Mouse (Mus musculus): ENCODE measurements around the gene Npr2. TPM values are rescaled to one million over a fixed set of nuclear protein-coding genes. Genes with fewer than 3 reads are reported as not detected.
A peak's percentile ranks its signal among the peaks of the same experiment; 100 is the strongest.

Npr2 gene
- polyA plus RNA-seq, 1 experiment from 2014 or later: 11.1 TPM

DNA sequence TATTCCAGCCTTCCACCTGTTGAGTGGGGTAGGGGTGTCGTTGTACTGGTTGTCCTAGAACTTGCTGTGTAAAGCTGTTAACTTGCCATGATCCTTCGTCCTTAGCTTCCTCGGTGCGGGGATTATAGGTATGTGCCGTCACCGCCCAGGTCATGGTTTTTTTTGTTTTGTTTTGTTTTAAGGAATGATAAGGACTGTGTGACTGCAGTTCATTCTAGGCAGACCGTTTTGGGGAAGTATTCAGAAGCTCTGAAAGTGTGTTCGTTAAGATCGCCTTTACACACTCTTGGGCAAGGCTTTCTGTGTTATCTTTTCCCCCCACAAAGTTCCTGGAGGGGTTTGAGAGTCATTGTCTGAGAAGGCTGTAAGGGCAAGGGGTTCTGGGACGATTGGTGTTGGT is 19.2 kb upstream of the Npr2 start:
- 68% methylated on average over 10 of the region's 10 CpGs for WGBS
- no peak for ATAC-seq (replicated peaks; ENCODE audit: low FRiP score, low TSS enrichment, low read depth)
- no peaks in the 10 kb centered on the region for H3K9me3 ChIP-seq (ENCODE audit: control insufficient read depth, low read length)

DNA sequence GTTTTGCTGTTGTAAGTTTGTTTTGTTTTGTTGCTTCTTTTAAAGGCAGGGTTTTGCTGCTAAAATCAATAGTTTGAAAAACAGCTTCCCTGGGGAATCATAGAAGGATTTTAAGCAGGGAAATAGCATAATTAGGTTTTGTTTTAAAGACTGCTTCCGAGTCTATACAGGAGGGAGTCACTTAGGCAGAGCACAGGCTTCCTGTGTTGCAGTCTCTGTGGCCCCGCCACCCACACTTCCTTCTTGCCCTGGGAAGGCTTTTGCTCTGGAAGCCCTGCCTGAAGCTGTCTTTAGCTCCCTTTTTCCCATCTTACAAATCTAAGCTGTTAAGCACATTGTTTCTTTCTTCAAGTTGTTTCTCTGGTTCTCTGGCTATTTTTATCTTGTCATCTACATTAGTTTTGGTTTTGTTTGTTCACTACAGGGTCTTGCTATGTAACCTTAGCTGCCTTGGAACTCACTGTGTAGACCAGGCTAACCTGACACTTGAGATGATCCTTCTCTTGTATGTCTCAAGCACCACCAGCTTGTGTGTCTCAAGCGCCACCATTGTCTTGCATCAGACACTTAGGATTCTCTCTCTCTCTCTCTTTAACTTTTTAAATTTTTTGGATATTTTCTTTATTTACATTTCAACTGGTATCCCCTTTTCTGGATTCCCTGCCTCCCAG is 18.5 kb upstream of the Npr2 start:
- no peak overlapping the region for H3K4me3 ChIP-seq (ENCODE audit: low read depth, low read length)
- no peaks in the 10 kb centered on the region for H3K27me3 ChIP-seq (replicated peaks; ENCODE audit: control insufficient read depth, insufficient read depth, low read length)
- WGBS: 58% methylated on average over 3 of the region's 3 CpGs
- H3K9me3 ChIP-seq (ENCODE audit: control insufficient read depth, low read length): no peaks in the 10 kb centered on the region
- ATAC-seq (replicated peaks; ENCODE audit: low FRiP score, low TSS enrichment, low read depth): no peak
- no peaks in the 10 kb centered on the region for H3K4me1 ChIP-seq (replicated peaks; ENCODE audit: control insufficient read depth, insufficient read depth, low read length)
- H3K4me2 ChIP-seq (ENCODE audit: low read length): no peak overlapping the region
- no peaks in the 10 kb centered on the region for H3K36me3 ChIP-seq (ENCODE audit: control insufficient read depth, insufficient read depth, low read length)
- no peak for DNase-seq (ENCODE audit: low spot score)
- no peak overlapping the region for H3K9ac ChIP-seq (ENCODE audit: low read length)
- H3K27ac ChIP-seq (ENCODE audit: low read depth): no peak overlapping the region

More for the DNA sequence above, 19.2 kb upstream of the Npr2 start:
- no peak overlapping the region for H3K4me2 ChIP-seq (ENCODE audit: low read length)
- no peaks in the 10 kb centered on the region for H3K27me3 ChIP-seq (replicated peaks; ENCODE audit: control insufficient read depth, insufficient read depth, low read length)
- no peak overlapping the region for H3K4me3 ChIP-seq (ENCODE audit: low read depth, low read length)
- H3K36me3 ChIP-seq (ENCODE audit: control insufficient read depth, insufficient read depth, low read length): no peaks in the 10 kb centered on the region
- H3K4me1 ChIP-seq (replicated peaks; ENCODE audit: control insufficient read depth, insufficient read depth, low read length): no peaks in the 10 kb centered on the region
- no peak overlapping the region for H3K27ac ChIP-seq (ENCODE audit: low read depth)
- no peak for DNase-seq (ENCODE audit: low spot score)
- H3K9ac ChIP-seq (ENCODE audit: low read length): no peak overlapping the region

DNA sequence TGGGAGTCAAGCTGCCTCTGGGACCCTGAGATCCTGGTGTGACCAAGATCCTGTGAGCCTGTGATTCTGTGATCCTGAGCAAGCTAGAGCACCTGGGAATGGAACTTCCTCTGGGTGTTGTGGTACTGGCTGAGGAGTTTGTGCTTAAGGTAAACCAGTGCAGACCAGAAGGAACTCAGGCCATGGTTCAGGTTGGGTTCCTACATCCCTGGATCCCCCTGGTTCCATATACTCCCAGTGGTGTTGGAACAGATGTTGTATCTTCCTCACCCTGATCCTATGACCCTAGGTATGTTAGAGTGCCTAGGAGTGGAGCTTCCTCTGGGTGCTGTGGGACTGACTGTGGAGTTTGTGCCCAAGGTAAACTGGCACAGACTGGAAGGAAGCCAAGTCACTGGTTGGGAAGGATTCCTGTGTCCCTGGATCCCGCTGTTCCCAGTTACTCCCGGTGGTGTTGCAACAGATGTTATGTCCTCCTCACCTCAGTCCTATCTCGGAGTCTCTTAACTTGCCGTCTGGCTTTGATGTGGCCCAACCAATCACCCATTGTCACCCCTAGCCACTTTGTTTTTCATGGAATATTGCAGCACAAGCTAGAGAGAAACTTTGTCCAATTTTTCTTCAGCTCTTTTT is 11.5 kb upstream of the Npr2 start:
- Histone ChIP-seq H3K9me3 (ENCODE audit: control insufficient read depth, low read length) (peaks cover 8% of the 10 kb centered on the region), H3K4me3 (ENCODE audit: low read depth, low read length) (no peak overlapping the region), H3K9ac (ENCODE audit: low read length) (no peak overlapping the region), H3K27ac (ENCODE audit: low read depth) (no peak overlapping the region), H3K36me3 (ENCODE audit: control insufficient read depth, insufficient read depth, low read length) (no peaks in the 10 kb centered on the region), H3K4me2 (ENCODE audit: low read length) (no peak overlapping the region), H3K4me1 (replicated peaks; ENCODE audit: control insufficient read depth, insufficient read depth, low read length) (no peaks in the 10 kb centered on the region), H3K27me3 (replicated peaks; ENCODE audit: control insufficient read depth, insufficient read depth, low read length) (no peaks in the 10 kb centered on the region)
- DNase-seq (ENCODE audit: low spot score) (no peak), ATAC-seq (replicated peaks; ENCODE audit: low FRiP score, low TSS enrichment, low read depth) (no peak)
- WGBS: 85% methylated on average over 4 of the region's 4 CpGs

DNA sequence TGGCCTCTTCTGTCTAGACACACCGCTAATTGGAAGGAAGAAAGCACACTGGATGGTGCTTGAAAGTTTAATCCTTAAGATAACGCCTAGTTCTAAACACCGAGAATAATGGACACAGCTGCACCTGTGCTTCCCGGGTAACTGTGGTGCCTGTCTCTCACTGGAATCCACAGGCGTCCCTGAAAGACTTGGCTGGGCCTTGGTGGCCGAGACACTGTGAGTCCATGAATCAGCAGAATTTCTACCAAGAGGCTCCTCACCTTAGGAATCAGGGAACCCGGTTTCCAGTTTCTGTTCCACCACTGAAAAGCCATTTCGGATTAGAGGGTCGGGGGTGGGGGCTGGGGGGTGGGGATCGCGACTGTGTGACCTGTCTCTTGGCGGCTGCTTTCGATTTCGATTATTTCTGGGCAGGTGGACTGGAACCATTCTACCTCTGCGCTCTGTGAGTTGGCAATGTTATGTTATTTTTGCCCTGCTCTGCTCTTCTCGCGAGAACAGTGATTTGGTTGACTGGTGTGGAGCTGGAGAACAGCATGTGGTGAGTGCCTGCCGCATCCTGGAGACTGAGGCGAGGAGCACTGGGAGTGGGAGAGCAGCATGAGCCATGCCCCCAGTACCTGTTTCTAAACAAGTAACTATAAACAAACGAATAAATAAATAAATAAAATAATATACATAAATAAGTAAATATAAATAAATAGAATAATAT is 2.5 kb upstream of the Npr2 start:
- Histone ChIP-seq H3K4me3 (ENCODE audit: low read depth, low read length) (no peak overlapping the region), H3K4me2 (ENCODE audit: low read length) (no peak overlapping the region), H3K27ac (ENCODE audit: low read depth) (no peak overlapping the region), H3K9ac (ENCODE audit: low read length) (no peak overlapping the region), H3K27me3 (replicated peaks; ENCODE audit: control insufficient read depth, insufficient read depth, low read length) (no peaks in the 10 kb centered on the region), H3K4me1 (replicated peaks; ENCODE audit: control insufficient read depth, insufficient read depth, low read length) (peaks cover 24% of the 10 kb centered on the region), H3K9me3 (ENCODE audit: control insufficient read depth, low read length) (peaks cover 10% of the 10 kb centered on the region), H3K36me3 (ENCODE audit: control insufficient read depth, insufficient read depth, low read length) (no peaks in the 10 kb centered on the region)
- ATAC-seq (replicated peaks; ENCODE audit: low FRiP score, low TSS enrichment, low read depth): no peak
- peak; percentile 47 for DNase-seq (ENCODE audit: low spot score)
- whole genome bisulfite sequencing: 48% methylated on average over 20 of the region's 20 CpGs

DNA sequence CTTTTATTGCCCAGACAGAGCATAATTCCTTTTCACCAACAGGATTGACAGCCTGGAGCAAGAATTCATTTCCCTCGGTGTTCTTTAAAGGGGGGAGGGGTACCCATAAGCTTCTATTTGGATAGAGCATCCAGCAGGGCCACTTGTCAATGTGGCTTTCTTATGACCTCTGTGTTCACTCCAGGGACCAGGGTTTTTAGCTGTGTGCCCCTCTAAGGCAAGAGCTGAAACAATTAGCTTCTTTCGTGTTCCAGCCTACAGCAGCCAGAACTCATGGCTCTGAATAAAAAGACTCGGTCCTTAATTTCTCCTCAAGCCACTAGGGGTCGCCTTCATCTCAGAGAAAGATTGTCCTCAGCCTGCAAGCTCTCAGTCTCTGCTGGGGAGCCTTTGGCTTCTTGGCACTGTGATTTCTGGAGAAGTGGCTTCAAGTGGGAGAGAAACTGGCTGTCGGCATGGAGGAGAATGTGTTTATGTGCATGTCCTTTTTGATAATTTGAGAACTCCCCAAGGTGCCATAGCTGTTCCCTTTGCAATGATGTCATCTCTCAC is 1.6 kb upstream of the Npr2 start:
- Histone ChIP-seq H3K4me2 (ENCODE audit: low read length) (0 out of 2 replicates have a peak overlapping the region, but pooled peaks have one; percentile 11), H3K36me3 (ENCODE audit: control insufficient read depth, insufficient read depth, low read length) (no peaks in the 10 kb centered on the region), H3K27ac (ENCODE audit: low read depth) (no peak overlapping the region; the same call in 1 of the 2 replicates), H3K4me1 (replicated peaks; ENCODE audit: control insufficient read depth, insufficient read depth, low read length) (peaks cover 24% of the 10 kb centered on the region), H3K9me3 (ENCODE audit: control insufficient read depth, low read length) (peaks cover 8% of the 10 kb centered on the region), H3K9ac (ENCODE audit: low read length) (no peak overlapping the region), H3K4me3 (ENCODE audit: low read depth, low read length) (no peak overlapping the region), H3K27me3 (replicated peaks; ENCODE audit: control insufficient read depth, insufficient read depth, low read length) (no peaks in the 10 kb centered on the region)
- 7% methylated on average over 5 of the region's 5 CpGs for WGBS
- peak; percentile 37 for ATAC-seq (replicated peaks; ENCODE audit: low FRiP score, low TSS enrichment, low read depth)
- peak; percentile 83 for DNase-seq (ENCODE audit: low spot score)

DNA sequence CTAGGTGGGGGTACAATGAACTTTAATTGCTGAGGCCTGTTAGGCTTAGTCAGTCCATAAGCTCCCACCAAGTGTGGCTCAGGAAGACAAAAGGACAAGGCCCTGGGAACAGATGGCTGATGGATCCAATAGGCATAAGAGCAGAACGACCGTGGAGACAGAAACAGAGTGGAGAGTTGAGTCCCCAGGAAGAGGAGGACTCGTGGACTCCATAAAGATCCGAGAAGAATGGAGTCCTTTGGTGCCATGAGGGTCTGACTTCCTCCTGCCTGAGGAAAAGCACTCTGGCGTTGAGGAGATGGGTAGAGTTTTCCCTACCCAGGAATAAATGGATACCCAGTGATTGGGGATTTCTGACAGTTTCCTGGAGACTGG is 1.1 kb upstream of the Npr2 start:
- DNase-seq (ENCODE audit: low spot score): no peak
- WGBS: 28% methylated on average over 5 of the region's 5 CpGs

DNA sequence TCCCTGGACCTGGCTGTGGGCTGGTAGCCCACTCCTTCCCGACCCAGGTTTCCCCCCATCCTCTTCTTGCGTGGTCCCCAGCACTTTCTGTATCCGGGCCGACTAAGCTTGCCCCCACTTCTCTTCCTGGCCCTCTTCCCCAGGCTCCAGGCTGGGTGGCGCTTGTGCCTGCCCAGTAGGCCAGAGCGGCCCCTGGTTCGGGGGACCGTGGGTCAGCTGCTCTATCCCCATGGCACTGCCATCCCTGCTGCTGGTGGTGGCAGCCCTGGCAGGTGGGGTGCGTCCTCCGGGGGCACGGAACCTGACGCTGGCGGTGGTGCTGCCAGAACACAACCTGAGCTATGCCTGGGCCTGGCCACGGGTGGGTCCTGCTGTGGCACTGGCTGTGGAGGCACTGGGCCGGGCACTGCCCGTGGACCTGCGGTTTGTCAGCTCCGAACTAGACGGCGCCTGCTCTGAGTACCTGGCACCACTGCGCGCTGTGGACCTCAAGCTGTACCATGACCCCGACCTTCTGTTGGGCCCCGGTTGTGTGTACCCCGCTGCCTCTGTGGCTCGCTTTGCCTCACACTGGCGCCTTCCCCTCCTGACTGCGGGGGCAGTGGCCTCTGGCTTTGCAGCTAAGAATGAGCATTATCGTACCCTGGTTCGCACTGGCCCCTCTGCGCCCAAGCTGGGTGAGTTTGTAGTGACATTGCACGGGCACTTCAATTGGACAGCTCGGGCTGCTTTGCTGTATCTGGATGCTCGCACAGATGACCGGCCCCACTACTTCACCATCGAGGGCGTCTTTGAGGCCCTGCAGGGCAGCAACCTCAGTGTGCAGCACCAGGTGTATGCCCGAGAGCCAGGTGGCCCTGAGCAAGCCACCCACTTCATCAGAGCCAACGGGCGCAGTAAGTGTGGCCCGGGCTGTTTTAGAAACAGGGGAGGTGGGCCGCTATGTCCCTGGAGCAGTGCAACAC is 503 bp downstream of the Npr2 start:
- Histone ChIP-seq H3K27me3 (replicated peaks; ENCODE audit: control insufficient read depth, insufficient read depth, low read length) (no peaks in the 10 kb centered on the region), H3K27ac (ENCODE audit: low read depth) (no peak overlapping the region), H3K4me3 (ENCODE audit: low read depth, low read length) (peak overlapping the region; percentile 57), H3K4me2 (ENCODE audit: low read length) (peak overlapping the region; percentile 84), H3K36me3 (ENCODE audit: control insufficient read depth, insufficient read depth, low read length) (no peaks in the 10 kb centered on the region), H3K9me3 (ENCODE audit: control insufficient read depth, low read length) (no peaks in the 10 kb centered on the region), H3K4me1 (replicated peaks; ENCODE audit: control insufficient read depth, insufficient read depth, low read length) (peaks cover 24% of the 10 kb centered on the region), H3K9ac (ENCODE audit: low read length) (peak overlapping the region; percentile 77)
- WGBS: 43% methylated on average over 42 of the region's 42 CpGs
- peak; percentile 7; the same call in 1 of the 2 replicates for ATAC-seq (replicated peaks; ENCODE audit: low FRiP score, low TSS enrichment, low read depth)
- DNase-seq (ENCODE audit: low spot score): peak; percentile 49

More for the DNA sequence above, 1.1 kb upstream of the Npr2 start:
- Histone ChIP-seq H3K9me3 (ENCODE audit: control insufficient read depth, low read length) (peaks cover 3% of the 10 kb centered on the region; the same call in 1 of the 2 replicates), H3K27me3 (replicated peaks; ENCODE audit: control insufficient read depth, insufficient read depth, low read length) (no peaks in the 10 kb centered on the region), H3K4me3 (ENCODE audit: low read depth, low read length) (peak overlapping the region; percentile 57), H3K4me2 (ENCODE audit: low read length) (peak overlapping the region; percentile 84), H3K9ac (ENCODE audit: low read length) (peak overlapping the region; percentile 77; the same call in 1 of the 2 replicates), H3K36me3 (ENCODE audit: control insufficient read depth, insufficient read depth, low read length) (no peaks in the 10 kb centered on the region), H3K27ac (ENCODE audit: low read depth) (peak overlapping the region; percentile 11; the same call in 1 of the 2 replicates), H3K4me1 (replicated peaks; ENCODE audit: control insufficient read depth, insufficient read depth, low read length) (peaks cover 24% of the 10 kb centered on the region)
- no peak for ATAC-seq (replicated peaks; ENCODE audit: low FRiP score, low TSS enrichment, low read depth)

DNA sequence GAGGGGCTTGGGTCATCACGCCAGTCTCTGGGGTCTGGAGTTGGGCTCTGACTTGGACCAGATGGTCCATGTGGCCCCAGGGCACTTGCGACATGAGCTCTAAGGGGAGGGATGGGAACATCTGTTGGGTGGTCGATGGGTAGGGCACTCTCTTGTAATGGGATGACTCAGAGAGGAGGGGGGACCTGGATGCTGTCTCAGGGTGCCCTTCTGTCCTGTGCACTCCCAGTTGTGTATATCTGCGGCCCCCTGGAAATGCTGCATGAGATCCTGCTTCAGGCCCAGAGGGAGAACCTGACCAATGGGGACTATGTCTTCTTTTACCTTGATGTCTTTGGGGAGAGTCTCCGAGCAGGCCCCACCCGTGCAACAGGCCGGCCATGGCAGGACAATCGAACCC is 1.6 kb downstream of the Npr2 start:
- H3K9me3 ChIP-seq (ENCODE audit: control insufficient read depth, low read length): no peaks in the 10 kb centered on the region
- H3K4me1 ChIP-seq (replicated peaks; ENCODE audit: control insufficient read depth, insufficient read depth, low read length): peaks cover 24% of the 10 kb centered on the region
- no peak overlapping the region for H3K4me3 ChIP-seq (ENCODE audit: low read depth, low read length)
- H3K36me3 ChIP-seq (ENCODE audit: control insufficient read depth, insufficient read depth, low read length): no peaks in the 10 kb centered on the region
- WGBS: 85% methylated on average over 8 of the region's 8 CpGs
- no peak overlapping the region for H3K27ac ChIP-seq (ENCODE audit: low read depth)
- H3K9ac ChIP-seq (ENCODE audit: low read length): no peak overlapping the region
- no peaks in the 10 kb centered on the region for H3K27me3 ChIP-seq (replicated peaks; ENCODE audit: control insufficient read depth, insufficient read depth, low read length)
- ATAC-seq (replicated peaks; ENCODE audit: low FRiP score, low TSS enrichment, low read depth) (no peak), DNase-seq (ENCODE audit: low spot score) (no peak)
- peak overlapping the region; percentile 84; the same call in 1 of the 2 replicates for H3K4me2 ChIP-seq (ENCODE audit: low read length)
